Mouse (Mus musculus): ENCODE data around the gene Mgll.

DNA sequence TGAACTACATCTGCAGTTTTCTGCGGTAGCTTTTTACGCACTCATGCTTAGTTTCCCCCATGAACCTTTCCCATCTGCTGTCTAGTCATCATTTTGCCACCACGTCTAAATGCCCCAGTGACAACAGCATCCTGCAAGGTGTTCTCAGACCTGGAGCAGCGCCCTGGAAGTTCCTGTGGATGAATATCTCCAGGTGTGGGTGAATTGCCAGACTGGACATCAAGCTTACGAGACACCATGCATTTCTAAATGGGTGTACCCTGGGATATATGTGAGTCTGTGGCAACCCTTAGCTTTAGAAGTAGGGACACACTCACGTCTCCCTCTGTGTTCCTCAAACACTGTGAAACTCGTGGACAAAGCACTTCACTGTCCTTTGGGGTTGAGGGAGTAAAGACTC, 76.0 kb downstream of the Mgll start:
- TF ChIP-seq GATA1 (IDR thresholded peaks at IDR 0.05; ENCODE audit: low read length) (no peak), TAL1 (IDR thresholded peaks at IDR 0.05; ENCODE audit: low read length) (no peak)

Data from erythroblast, embryonic 14.5 days (primary cell).